Comparison of ENCODE assay signal across 16 mouse cellular contexts in the genomic region with DNA sequence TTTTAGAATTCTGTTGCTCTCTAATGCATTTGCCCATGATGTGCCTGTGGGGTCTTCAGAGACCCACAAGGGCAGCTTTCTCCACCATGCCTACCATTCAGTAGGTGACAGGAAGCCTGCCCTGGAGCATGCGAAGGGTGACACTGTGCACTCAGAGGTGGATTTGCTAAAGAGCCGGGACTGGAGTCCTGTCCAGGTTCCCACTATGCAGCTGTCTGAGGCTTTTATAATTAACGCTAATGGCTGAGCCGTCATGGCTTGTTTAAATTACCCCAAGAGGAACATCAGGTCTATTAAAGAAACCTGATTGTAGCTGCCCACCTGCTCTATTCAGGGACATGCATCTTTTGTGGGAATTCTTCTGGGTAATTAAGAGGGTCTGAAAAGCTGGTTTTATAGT.
DNase-seq lines count a peak whose midpoint lies in the region; ATAC-seq and TF ChIP-seq lines count a peak whose summit lies in the region.
"Had no signal": no experiment of that assay in that cellular context is flagged by ENCODE, and none has a peak within 500 bp of the region (broad histone marks: within the 10 kb centered on the region; RNA-seq: fewer than 3 reads in every experiment).

No protein-coding gene starts in this region.

- TF ChIP-seq CTCF in forebrain, postnatal 0 days (IDR thresholded peaks at IDR 0.05; ENCODE audit: low read depth): no peak

- DNase-seq in embryonic facial prominence, embryonic 14.5 days (ENCODE audit: low spot score): no peak
- no peak for DNase-seq in embryonic facial prominence, embryonic 10.5 days (ENCODE audit: low spot score)
- no peak for DNase-seq in forebrain, postnatal 0 days
- DNase-seq in midbrain, embryonic 11.5 days (ENCODE audit: low spot score, missing footprints): no peak
- DNase-seq in thymus, postnatal 10 days (ENCODE audit: low spot score in 2 of 2): no peak
- no peak for DNase-seq in thymus, postnatal 0 days (ENCODE audit: low spot score)
- no peak for DNase-seq in gastrocnemius, adult 18-20 months (ENCODE audit: low spot score)
- DNase-seq: heart, adult 2 months; heart, postnatal 14 days; lung, postnatal 36 days; right cerebral cortex, postnatal 4 days; thymus, postnatal 36 days had no signal

- H3K4me1 ChIP-seq in embryonic facial prominence, embryonic 14.5 days (ENCODE audit: control insufficient read depth, insufficient read depth, low read length): no peaks in the 10 kb centered on the region
- H3K4me1 ChIP-seq in embryonic facial prominence, embryonic 10.5 days: peaks cover 11% of the 10 kb centered on the region
- H3K4me1 ChIP-seq in forebrain, postnatal 0 days (ENCODE audit: insufficient read depth): peaks cover 13% of the 10 kb centered on the region
- H3K4me1 ChIP-seq in midbrain, embryonic 11.5 days (ENCODE audit: control insufficient read depth, insufficient read depth, low read length): peaks cover 4% of the 10 kb centered on the region; the same call in 1 of the 2 replicates
- H3K4me1 ChIP-seq in neural tube, embryonic 15.5 days: peaks cover 34% of the 10 kb centered on the region
- H3K4me1 ChIP-seq: liver, embryonic 15.5 days had no signal

- H3K4me3 ChIP-seq in embryonic facial prominence, embryonic 14.5 days (ENCODE audit: low read depth, low read length): no peak overlapping the region
- no peak overlapping the region for H3K4me3 ChIP-seq in embryonic facial prominence, embryonic 10.5 days
- H3K4me3 ChIP-seq in forebrain, postnatal 0 days (ENCODE audit: low read depth, low read length): no peak overlapping the region
- no peak overlapping the region for H3K4me3 ChIP-seq in midbrain, embryonic 11.5 days (ENCODE audit: low read depth, low read length)
- H3K4me3 ChIP-seq in neural tube, embryonic 15.5 days (replicated peaks): no peak overlapping the region
- H3K4me3 ChIP-seq: embryonic facial prominence, embryonic 15.5 days; heart, adult 2 months; liver, embryonic 15.5 days had no signal

- H3K36me3 ChIP-seq in embryonic facial prominence, embryonic 14.5 days (ENCODE audit: control insufficient read depth, insufficient read depth, low read length): no peaks in the 10 kb centered on the region
- no peaks in the 10 kb centered on the region for H3K36me3 ChIP-seq in embryonic facial prominence, embryonic 10.5 days (replicated peaks)
- H3K36me3 ChIP-seq in forebrain, postnatal 0 days (ENCODE audit: insufficient read depth): no peaks in the 10 kb centered on the region
- no peaks in the 10 kb centered on the region for H3K36me3 ChIP-seq in midbrain, embryonic 11.5 days (ENCODE audit: control insufficient read depth, insufficient read depth, low read length)
- no peaks in the 10 kb centered on the region for H3K36me3 ChIP-seq in neural tube, embryonic 15.5 days
- H3K36me3 ChIP-seq: embryonic facial prominence, embryonic 15.5 days; liver, embryonic 15.5 days had no signal

- ATAC-seq in embryonic facial prominence, embryonic 14.5 days (ENCODE audit: low read depth): peak; percentile 41; the same call in 1 of the 2 replicates
- ATAC-seq in forebrain, postnatal 0 days: peak; percentile 20
- ATAC-seq in midbrain, embryonic 11.5 days (ENCODE audit: low FRiP score): peak; percentile 28; the same call in 1 of the 2 replicates
- peak; percentile 34 for ATAC-seq in neural tube, embryonic 15.5 days (ENCODE audit: low FRiP score)
- ATAC-seq: intestine, postnatal 0 days had no signal

- 57% methylated on average over 4 of the region's 4 CpGs for WGBS in embryonic facial prominence, embryonic 14.5 days
- WGBS in embryonic facial prominence, embryonic 10.5 days: 63% methylated on average over 4 of the region's 4 CpGs
- 11% methylated on average over 4 of the region's 4 CpGs for WGBS in forebrain, postnatal 0 days
- 76% methylated on average over 4 of the region's 4 CpGs for WGBS in midbrain, embryonic 11.5 days
- WGBS in neural tube, embryonic 15.5 days: 18% methylated on average over 4 of the region's 4 CpGs

- no peaks in the 10 kb centered on the region for H3K9me3 ChIP-seq in embryonic facial prominence, embryonic 14.5 days (ENCODE audit: control insufficient read depth, low read length)
- H3K9me3 ChIP-seq in embryonic facial prominence, embryonic 10.5 days: no peaks in the 10 kb centered on the region
- no peaks in the 10 kb centered on the region for H3K9me3 ChIP-seq in forebrain, postnatal 0 days (ENCODE audit: low read length)
- H3K9me3 ChIP-seq in midbrain, embryonic 11.5 days (ENCODE audit: control insufficient read depth, low read length): no peaks in the 10 kb centered on the region
- H3K9me3 ChIP-seq in neural tube, embryonic 15.5 days (replicated peaks): no peaks in the 10 kb centered on the region
- H3K9me3 ChIP-seq: embryonic facial prominence, embryonic 15.5 days; liver, embryonic 15.5 days had no signal

- no peak overlapping the region for H3K4me2 ChIP-seq in embryonic facial prominence, embryonic 14.5 days (ENCODE audit: low read depth, low read length)
- H3K4me2 ChIP-seq in forebrain, postnatal 0 days (ENCODE audit: low read depth): no peak overlapping the region
- H3K4me2 ChIP-seq in midbrain, embryonic 11.5 days: no peak overlapping the region
- H3K4me2 ChIP-seq in neural tube, embryonic 15.5 days: no peak overlapping the region
- H3K4me2 ChIP-seq: embryonic facial prominence, embryonic 15.5 days; liver, embryonic 15.5 days had no signal

- H3K27me3 ChIP-seq in embryonic facial prominence, embryonic 14.5 days (replicated peaks; ENCODE audit: control insufficient read depth, insufficient read depth, low read length): no peaks in the 10 kb centered on the region
- H3K27me3 ChIP-seq in embryonic facial prominence, embryonic 10.5 days (replicated peaks; ENCODE audit: low read depth, poor library complexity, severe bottlenecking): no peaks in the 10 kb centered on the region
- H3K27me3 ChIP-seq in forebrain, postnatal 0 days (ENCODE audit: insufficient read depth, low read length): no peaks in the 10 kb centered on the region
- no peaks in the 10 kb centered on the region for H3K27me3 ChIP-seq in midbrain, embryonic 11.5 days (ENCODE audit: control insufficient read depth, insufficient read depth, low read length)
- H3K27me3 ChIP-seq in neural tube, embryonic 15.5 days (replicated peaks): no peaks in the 10 kb centered on the region
- H3K27me3 ChIP-seq: embryonic facial prominence, embryonic 15.5 days; liver, embryonic 15.5 days had no signal

- no peak overlapping the region for H3K27ac ChIP-seq in embryonic facial prominence, embryonic 14.5 days (replicated peaks; ENCODE audit: low read depth, low read length)
- H3K27ac ChIP-seq in embryonic facial prominence, embryonic 10.5 days (replicated peaks): no peak overlapping the region
- H3K27ac ChIP-seq in forebrain, postnatal 0 days (ENCODE audit: low read depth, low read length): peak overlapping the region; percentile 30; the same call in 1 of the 2 replicates
- no peak overlapping the region for H3K27ac ChIP-seq in midbrain, embryonic 11.5 days (ENCODE audit: low read depth, low read length)
- peak overlapping the region; percentile 66 for H3K27ac ChIP-seq in neural tube, embryonic 15.5 days (replicated peaks)
- H3K27ac ChIP-seq: embryonic facial prominence, embryonic 15.5 days; heart, adult 2 months; liver, embryonic 15.5 days had no signal

- no peak overlapping the region for H3K9ac ChIP-seq in embryonic facial prominence, embryonic 14.5 days (ENCODE audit: low read depth, low read length)
- H3K9ac ChIP-seq in forebrain, postnatal 0 days: no peak overlapping the region
- no peak overlapping the region for H3K9ac ChIP-seq in midbrain, embryonic 11.5 days (ENCODE audit: low read length)
- no peak overlapping the region for H3K9ac ChIP-seq in neural tube, embryonic 15.5 days (replicated peaks)
- H3K9ac ChIP-seq: embryonic facial prominence, embryonic 15.5 days; liver, embryonic 15.5 days had no signal

Comparison
In these comparisons a context has a peak if more than half of its experiments do, and no peak if none do; other contexts are left out.
1. H3K27ac ChIP-seq: peak in forebrain, postnatal 0 days (single experiment) and neural tube, embryonic 15.5 days (single experiment); none in embryonic facial prominence, embryonic 14.5 days (single experiment), embryonic facial prominence, embryonic 10.5 days (single experiment) and midbrain, embryonic 11.5 days (single experiment).
2. Peak in every context shown above with its lines, with median percentiles within 50 percentile points of each other: ATAC-seq.